Mouse (Mus musculus): ENCODE results near the gene Nhsl1. TPM values are rescaled to one million over a fixed set of nuclear protein-coding genes. Genes with fewer than 3 reads are reported as not detected.

The Nhsl1 gene
- total and polyA plus RNA-seq, 3 experiments = not detected

DNA sequence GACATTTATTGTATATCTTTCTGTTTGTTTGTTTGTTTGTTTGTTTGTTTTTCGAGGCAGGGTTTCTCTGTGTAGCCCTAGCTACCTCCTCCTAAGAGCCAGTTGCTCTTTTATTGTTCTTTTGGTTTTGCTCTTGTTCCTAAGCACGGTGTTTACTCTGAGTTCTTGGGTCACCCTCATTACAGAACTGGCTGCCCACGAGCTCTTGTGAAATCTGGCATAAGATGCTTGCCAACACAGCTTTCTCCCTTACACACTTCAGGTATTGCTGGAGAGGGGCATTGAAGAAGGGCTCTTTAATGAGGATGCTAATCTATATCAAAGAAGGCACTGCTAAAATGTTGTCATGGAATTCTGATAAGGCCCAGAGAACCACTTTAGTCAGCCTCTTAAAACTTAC lies 191.9 kb downstream of the Nhsl1 start:
- Histone ChIP-seq H3K4me1 (ENCODE audit: control insufficient read depth in 1 of 2, insufficient read depth in 2 of 2, low read length in 2 of 2) (no peaks in the 10 kb centered on the region), H3K36me3 (ENCODE audit: control insufficient read depth in 1 of 2, insufficient read depth in 2 of 2, low read length in 2 of 2) (no peaks in the 10 kb centered on the region), H3K4me3 (ENCODE audit: control insufficient read depth in 1 of 2, insufficient read depth in 1 of 2, low read depth in 2 of 2, low read length in 2 of 2) (no peak overlapping the region), H3K9me3 (replicated peaks; ENCODE audit: insufficient read depth, low read length) (no peaks in the 10 kb centered on the region), H3K79me2 (ENCODE audit: control insufficient read depth, insufficient read depth, low read length, poor library complexity) (no peaks in the 10 kb centered on the region), H3K27me3 (ENCODE audit: control insufficient read depth in 1 of 2, insufficient read depth in 2 of 2, low read length in 2 of 2) (no peaks in the 10 kb centered on the region), H3K9ac (ENCODE audit: control insufficient read depth, low read depth, low read length, poor library complexity, severe bottlenecking) (no peak overlapping the region), H3K27ac (ENCODE audit: control insufficient read depth, low read depth, low read length) (no peak overlapping the region)
- DNase-seq (ENCODE audit: low read depth, low spot score) = no peak
- TF ChIP-seq MYC (IDR thresholded peaks at IDR 0.05; ENCODE audit: low read depth, low read length) (no peak), MAZ (IDR thresholded peaks at IDR 0.05; ENCODE audit: low read depth, low read length) (no peak), CHD2 (IDR thresholded peaks at IDR 0.05; ENCODE audit: low read length) (no peak), USF1 (IDR thresholded peaks at IDR 0.05; ENCODE audit: low read depth, low read length) (no peak)

DNA sequence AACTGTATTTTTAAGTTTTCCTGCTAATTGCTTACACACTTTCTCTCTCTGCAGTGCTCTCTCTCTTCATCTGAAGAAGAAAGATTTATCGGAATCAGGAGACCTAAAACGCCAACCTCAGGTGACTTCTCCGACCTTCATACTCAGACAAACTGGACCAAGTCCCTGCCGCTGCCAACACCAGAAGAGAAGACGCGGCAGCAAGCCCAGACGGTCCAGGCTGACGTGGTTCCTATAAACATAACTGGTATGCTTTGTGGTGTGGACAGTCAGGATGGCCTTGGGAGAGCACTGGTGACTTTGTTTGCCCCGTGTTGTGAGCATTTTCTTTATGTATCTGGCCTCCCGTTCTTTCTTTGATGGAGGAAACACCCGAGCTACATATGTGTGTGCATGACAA lies 192.7 kb downstream of the Nhsl1 start:
- H3K27ac ChIP-seq (ENCODE audit: control insufficient read depth, low read depth, low read length) = no peak overlapping the region
- no peaks in the 10 kb centered on the region for H3K9me3 ChIP-seq (replicated peaks; ENCODE audit: insufficient read depth, low read length)
- H3K9ac ChIP-seq (ENCODE audit: control insufficient read depth, low read depth, low read length, poor library complexity, severe bottlenecking) = no peak overlapping the region
- H3K79me2 ChIP-seq (ENCODE audit: control insufficient read depth, insufficient read depth, low read length, poor library complexity) = no peaks in the 10 kb centered on the region
- no peak overlapping the region for H3K4me3 ChIP-seq (ENCODE audit: control insufficient read depth in 1 of 2, insufficient read depth in 1 of 2, low read depth in 2 of 2, low read length in 2 of 2)
- TF ChIP-seq CHD2 (IDR thresholded peaks at IDR 0.05; ENCODE audit: low read length) (no peak), EP300 (IDR thresholded peaks at IDR 0.05; ENCODE audit: low read depth in 1 of 2, low read length in 2 of 2) (no peak), MAZ (IDR thresholded peaks at IDR 0.05; ENCODE audit: low read depth, low read length) (no peak), ELF1 (IDR thresholded peaks at IDR 0.05; ENCODE audit: low read depth, low read length) (no peak), NELFE (IDR thresholded peaks at IDR 0.05; ENCODE audit: low read depth, low read length) (no peak), ZKSCAN1 (IDR thresholded peaks at IDR 0.05; ENCODE audit: low read depth, low read length) (no peak), USF2 (IDR thresholded peaks at IDR 0.05; ENCODE audit: borderline replicate concordance in 1 of 2, insufficient read depth in 1 of 2, low read depth in 1 of 2, low read length in 2 of 2) (no peak)
- H3K4me1 ChIP-seq (ENCODE audit: control insufficient read depth in 1 of 2, insufficient read depth in 2 of 2, low read length in 2 of 2) = no peaks in the 10 kb centered on the region
- H3K27me3 ChIP-seq (ENCODE audit: control insufficient read depth in 1 of 2, insufficient read depth in 2 of 2, low read length in 2 of 2) = no peaks in the 10 kb centered on the region
- no peaks in the 10 kb centered on the region for H3K36me3 ChIP-seq (ENCODE audit: control insufficient read depth in 1 of 2, insufficient read depth in 2 of 2, low read length in 2 of 2)
- DNase-seq (ENCODE audit: low read depth, low spot score) = no peak

GRCm38 (mm10) chr10:18522556-18522955 lies 203.8 kb downstream of the Nhsl1 start:
- Histone ChIP-seq H3K79me2 (ENCODE audit: control insufficient read depth, insufficient read depth, low read length, poor library complexity) (no peaks in the 10 kb centered on the region), H3K9me3 (replicated peaks; ENCODE audit: insufficient read depth, low read length) (no peaks in the 10 kb centered on the region), H3K4me3 (ENCODE audit: control insufficient read depth in 1 of 2, insufficient read depth in 1 of 2, low read depth in 2 of 2, low read length in 2 of 2) (no peak overlapping the region), H3K4me1 (ENCODE audit: control insufficient read depth in 1 of 2, insufficient read depth in 2 of 2, low read length in 2 of 2) (no peaks in the 10 kb centered on the region), H3K9ac (ENCODE audit: control insufficient read depth, low read depth, low read length, poor library complexity, severe bottlenecking) (no peak overlapping the region), H3K27ac (ENCODE audit: control insufficient read depth, low read depth, low read length) (no peak overlapping the region), H3K36me3 (ENCODE audit: control insufficient read depth in 1 of 2, insufficient read depth in 2 of 2, low read length in 2 of 2) (no peaks in the 10 kb centered on the region), H3K27me3 (ENCODE audit: control insufficient read depth in 1 of 2, insufficient read depth in 2 of 2, low read length in 2 of 2) (no peaks in the 10 kb centered on the region)
- no peak for TF ChIP-seq BHLHE40 (IDR thresholded peaks at IDR 0.05; ENCODE audit: borderline replicate concordance, low read depth, low read length)
- TF ChIP-seq ZKSCAN1 (IDR thresholded peaks at IDR 0.05; ENCODE audit: low read depth, low read length) = no peak
- no peak for TF ChIP-seq MAX (IDR thresholded peaks at IDR 0.05; ENCODE audit: low read length)
- TF ChIP-seq NRF1 (IDR thresholded peaks at IDR 0.05; ENCODE audit: insufficient read depth, low read depth, low read length, poor library complexity, severe bottlenecking) = no peak
- no peak for TF ChIP-seq CHD1 (IDR thresholded peaks at IDR 0.05; ENCODE audit: low read depth, low read length)
- no peak for TF ChIP-seq HCFC1 (IDR thresholded peaks at IDR 0.05; ENCODE audit: low read depth, low read length)
- no peak for DNase-seq (ENCODE audit: low read depth, low spot score)

Data from MEL (cell line).